Mouse (Mus musculus) brain, embryonic 14.5 days (tissue): Measurements from ENCODE around the gene Tnik.

Experiments
- CTCF ChIP-seq: fragments of 200-500 bp; IDR thresholded peaks from 2 replicates; pipeline ENCODE4 v1.5.1; 2012; ENCODE audit warnings: inconsistent platforms, mild to moderate bottlenecking, moderate library complexity, borderline replicate concordance; ENCODE audit not compliant: insufficient read depth, insufficient read length; ENCODE audit errors: extremely low read depth
- POLR2A ChIP-seq: fragments of 200-500 bp; IDR thresholded peaks from 2 replicates; pipeline ENCODE4 v1.6.1; 2012; ENCODE audit warnings: mild to moderate bottlenecking, inconsistent platforms, borderline replicate concordance; ENCODE audit not compliant: poor library complexity, insufficient read depth, insufficient read length, severe bottlenecking; ENCODE audit errors: extremely low read depth

GRCm38 (mm10) chr3:28303915-28304314, 40.9 kb downstream of the Tnik start:
- TF ChIP-seq CTCF: no peak
- TF ChIP-seq POLR2A: no peak
